ENCODE assay signal across 12 mouse cellular contexts in the genomic region with DNA sequence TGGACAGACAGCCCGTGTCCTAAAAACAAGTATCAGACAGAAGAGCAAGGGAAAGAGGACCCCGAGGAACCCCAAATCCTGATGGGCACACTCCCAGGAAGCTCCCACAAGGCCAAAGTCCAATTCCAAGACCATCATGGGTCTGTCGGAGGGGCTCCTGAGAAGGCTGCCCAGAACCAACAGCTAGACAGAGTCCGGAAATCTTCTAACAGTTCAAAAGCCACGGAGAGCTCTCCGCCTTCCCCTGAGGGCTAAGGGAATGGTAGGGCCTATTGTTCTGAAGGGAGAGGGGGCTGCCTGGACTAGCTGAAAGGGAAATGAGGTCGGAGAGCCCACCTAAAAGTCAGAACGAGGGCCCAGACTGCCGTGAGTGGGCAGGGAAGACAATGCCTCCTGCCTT. TPM values are rescaled to one million over a fixed set of nuclear protein-coding genes. Genes with fewer than 3 reads are reported as not detected.
DNase-seq lines count a peak whose midpoint lies in the region; ATAC-seq and TF ChIP-seq lines count a peak whose summit lies in the region.
"Had no signal": no experiment of that assay in that cellular context is flagged by ENCODE, and none has a peak within 500 bp of the region (broad histone marks: within the 10 kb centered on the region; RNA-seq: fewer than 3 reads in every experiment).

No protein-coding gene starts in this region.

- H3K4me3 ChIP-seq in heart, embryonic 13.5 days = no peak overlapping the region
- no peak overlapping the region for H3K4me3 ChIP-seq in neural tube, embryonic 11.5 days (ENCODE audit: low read depth, low read length)
- H3K4me3 ChIP-seq in neural tube, embryonic 15.5 days (replicated peaks) = no peak overlapping the region
- no peak overlapping the region for H3K4me3 ChIP-seq in embryonic facial prominence, embryonic 14.5 days (ENCODE audit: low read depth, low read length)
- H3K4me3 ChIP-seq in myocyte = no peak overlapping the region
- H3K4me3 ChIP-seq: left cerebral cortex, adult 2 months; megakaryocyte, embryonic 14.5 days had no signal

- ATAC-seq in heart, embryonic 13.5 days (ENCODE audit: extremely low read depth, insufficient number of reproducible peaks, low FRiP score, low TSS enrichment) = no peak
- no peak for ATAC-seq in neural tube, embryonic 11.5 days (ENCODE audit: insufficient read depth, low FRiP score, low TSS enrichment)
- no peak for ATAC-seq in neural tube, embryonic 15.5 days (ENCODE audit: low FRiP score)
- ATAC-seq in embryonic facial prominence, embryonic 14.5 days (ENCODE audit: low read depth) = no peak

- H3K9me3 ChIP-seq in heart, embryonic 13.5 days = no peaks in the 10 kb centered on the region
- H3K9me3 ChIP-seq in neural tube, embryonic 11.5 days (ENCODE audit: control insufficient read depth, low read length) = no peaks in the 10 kb centered on the region
- H3K9me3 ChIP-seq in neural tube, embryonic 15.5 days (replicated peaks) = no peaks in the 10 kb centered on the region
- no peaks in the 10 kb centered on the region for H3K9me3 ChIP-seq in embryonic facial prominence, embryonic 14.5 days (ENCODE audit: control insufficient read depth, low read length)
- H3K9me3 ChIP-seq: megakaryocyte, embryonic 14.5 days had no signal

- no peak overlapping the region for H3K9ac ChIP-seq in heart, embryonic 13.5 days
- no peak overlapping the region for H3K9ac ChIP-seq in neural tube, embryonic 11.5 days (ENCODE audit: low read length)
- no peak overlapping the region for H3K9ac ChIP-seq in neural tube, embryonic 15.5 days (replicated peaks)
- no peak overlapping the region for H3K9ac ChIP-seq in embryonic facial prominence, embryonic 14.5 days (ENCODE audit: low read depth, low read length)

- TF ChIP-seq POLR2A in myocyte (IDR thresholded peaks at IDR 0.05; ENCODE audit: insufficient read length, low read depth) = no peak

- peaks cover 61% of the 10 kb centered on the region for H3K36me3 ChIP-seq in heart, embryonic 13.5 days
- peaks cover 3% of the 10 kb centered on the region; the same call in 1 of the 2 replicates for H3K36me3 ChIP-seq in neural tube, embryonic 11.5 days (ENCODE audit: control insufficient read depth, insufficient read depth, low read length)
- H3K36me3 ChIP-seq in neural tube, embryonic 15.5 days = peaks cover under 1% of the 10 kb centered on the region
- H3K36me3 ChIP-seq in embryonic facial prominence, embryonic 14.5 days (ENCODE audit: control insufficient read depth, insufficient read depth, low read length) = peaks cover 12% of the 10 kb centered on the region
- peaks cover 4% of the 10 kb centered on the region for H3K36me3 ChIP-seq in myocyte (ENCODE audit: control insufficient read depth, insufficient read depth)

- no peak overlapping the region for H3ac ChIP-seq in myocyte (ENCODE audit: control insufficient read depth, insufficient read length)

- no peak overlapping the region for H3K4me2 ChIP-seq in heart, embryonic 13.5 days
- H3K4me2 ChIP-seq in neural tube, embryonic 11.5 days (ENCODE audit: low read depth) = no peak overlapping the region
- no peak overlapping the region for H3K4me2 ChIP-seq in neural tube, embryonic 15.5 days
- no peak overlapping the region for H3K4me2 ChIP-seq in embryonic facial prominence, embryonic 14.5 days (ENCODE audit: low read depth, low read length)
- peak overlapping the region; percentile 45 for H3K4me2 ChIP-seq in myocyte (ENCODE audit: low read depth)

- no peaks in the 10 kb centered on the region for H3K79me2 ChIP-seq in myocyte (ENCODE audit: control insufficient read depth, insufficient read depth)

- peaks cover 74% of the 10 kb centered on the region for H3K4me1 ChIP-seq in heart, embryonic 13.5 days
- H3K4me1 ChIP-seq in neural tube, embryonic 11.5 days (ENCODE audit: control insufficient read depth, insufficient read depth, low read length) = peaks cover 22% of the 10 kb centered on the region; the same call in 1 of the 2 replicates
- H3K4me1 ChIP-seq in neural tube, embryonic 15.5 days = peaks cover 56% of the 10 kb centered on the region
- peaks cover 18% of the 10 kb centered on the region for H3K4me1 ChIP-seq in embryonic facial prominence, embryonic 14.5 days (ENCODE audit: control insufficient read depth, insufficient read depth, low read length)

- no peak for DNase-seq in heart, adult 8-10 months (ENCODE audit: low spot score)
- peak; percentile 11 for DNase-seq in neural tube, embryonic 11.5 days (ENCODE audit: low spot score)
- no peak for DNase-seq in embryonic facial prominence, embryonic 14.5 days (ENCODE audit: low spot score)
- DNase-seq in retina, embryonic 14.5 days (ENCODE audit: low spot score) = no peak
- no peak for DNase-seq in left cerebral cortex, postnatal 25 days (ENCODE audit: low spot score in 2 of 2)
- DNase-seq: adrenal gland, adult 2 months had no signal

- no peaks in the 10 kb centered on the region for H3K27me3 ChIP-seq in heart, embryonic 13.5 days (replicated peaks)
- H3K27me3 ChIP-seq in neural tube, embryonic 11.5 days (ENCODE audit: control insufficient read depth, insufficient read depth, low read length) = no peaks in the 10 kb centered on the region
- H3K27me3 ChIP-seq in neural tube, embryonic 15.5 days (replicated peaks) = no peaks in the 10 kb centered on the region
- H3K27me3 ChIP-seq in embryonic facial prominence, embryonic 14.5 days (replicated peaks; ENCODE audit: control insufficient read depth, insufficient read depth, low read length) = no peaks in the 10 kb centered on the region
- no peaks in the 10 kb centered on the region for H3K27me3 ChIP-seq in myocyte (ENCODE audit: control insufficient read depth, insufficient read depth, insufficient read length)
- H3K27me3 ChIP-seq: CH12.LX; megakaryocyte, embryonic 14.5 days had no signal

- H3K27ac ChIP-seq in heart, embryonic 13.5 days (replicated peaks) = peak overlapping the region; percentile 53; the same call in 1 of the 2 replicates
- H3K27ac ChIP-seq in neural tube, embryonic 11.5 days (ENCODE audit: low read depth, low read length) = no peak overlapping the region
- no peak overlapping the region for H3K27ac ChIP-seq in neural tube, embryonic 15.5 days (replicated peaks)
- H3K27ac ChIP-seq in embryonic facial prominence, embryonic 14.5 days (replicated peaks; ENCODE audit: low read depth, low read length) = peak overlapping the region; percentile 28; the same call in 1 of the 2 replicates
- H3K27ac ChIP-seq: left cerebral cortex, adult 2 months had no signal

- intact Hi-C loops in left cerebral cortex, postnatal 25 days (cut with DNase I) = no loop called here

- 62% methylated on average over 9 of the region's 9 CpGs for WGBS in heart, embryonic 13.5 days
- WGBS in neural tube, embryonic 11.5 days = 55% methylated on average over 9 of the region's 9 CpGs
- 43% methylated on average over 9 of the region's 9 CpGs for WGBS in neural tube, embryonic 15.5 days
- WGBS in embryonic facial prominence, embryonic 14.5 days = 48% methylated on average over 9 of the region's 9 CpGs

TF ChIP-seq in myocyte, 11 proteins besides CTCF, POLR2A, EP300 and RAD21:
- no peak for TF ChIP-seq REST (IDR thresholded peaks at IDR 0.05; ENCODE audit: insufficient read depth, insufficient read length)
- TF ChIP-seq CEBPB (IDR thresholded peaks at IDR 0.05; ENCODE audit: insufficient read depth, poor library complexity, severe bottlenecking) = no peak
- no peak for TF ChIP-seq SRF (IDR thresholded peaks at IDR 0.05; ENCODE audit: control insufficient read depth, insufficient read length, low read depth)
- TF ChIP-seq TCF3 (IDR thresholded peaks at IDR 0.05; ENCODE audit: insufficient read length, low read depth) = no peak
TF ChIP-seq in myocyte: peak in this region for 0.

RNA-seq across cellular contexts. Expression of a gene that starts 38.2 kb away (rescaled TPM):
- 103 and 105 TPM in 2 replicates for polyA plus RNA-seq in heart, embryonic 13.5 days (2015; fragmentation: Nextera tagmentation; extraction: Ambion mirVana)
- total RNA-seq in heart, adult 8-10 months (2022) = 10 to 100 TPM; 29.1 to 38.7 (median 33.9) TPM
- 63.4 and 74.3 TPM in 2 replicates for polyA plus RNA-seq in neural tube, embryonic 11.5 days (2014; fragmentation: Nextera tagmentation; extraction: Ambion mirVana)
- 48.0 and 90.3 TPM in 2 replicates for polyA plus RNA-seq in neural tube, embryonic 15.5 days (2015; fragmentation: Nextera tagmentation; extraction: Ambion mirVana)
- polyA plus RNA-seq in embryonic facial prominence, embryonic 14.5 days (2014; fragmentation: Nextera tagmentation; extraction: Ambion mirVana) = 57.8 and 59.1 TPM in 2 replicates
- 35.9 TPM for polyA plus RNA-seq in myocyte (2012; fragmentation: generic; extraction: Trizol)
- 10 to 100 TPM; 44.7 to 55.6 TPM for total RNA-seq in left cerebral cortex, postnatal 25 days (2021)

Comparison
In these comparisons a context has a peak if more than half of its experiments do, and no peak if none do; other contexts are left out.
1. H3K27ac ChIP-seq: peak in heart, embryonic 13.5 days (single experiment) and embryonic facial prominence, embryonic 14.5 days (single experiment); none in neural tube, embryonic 11.5 days (single experiment) and neural tube, embryonic 15.5 days (single experiment).